In the genomic region with DNA sequence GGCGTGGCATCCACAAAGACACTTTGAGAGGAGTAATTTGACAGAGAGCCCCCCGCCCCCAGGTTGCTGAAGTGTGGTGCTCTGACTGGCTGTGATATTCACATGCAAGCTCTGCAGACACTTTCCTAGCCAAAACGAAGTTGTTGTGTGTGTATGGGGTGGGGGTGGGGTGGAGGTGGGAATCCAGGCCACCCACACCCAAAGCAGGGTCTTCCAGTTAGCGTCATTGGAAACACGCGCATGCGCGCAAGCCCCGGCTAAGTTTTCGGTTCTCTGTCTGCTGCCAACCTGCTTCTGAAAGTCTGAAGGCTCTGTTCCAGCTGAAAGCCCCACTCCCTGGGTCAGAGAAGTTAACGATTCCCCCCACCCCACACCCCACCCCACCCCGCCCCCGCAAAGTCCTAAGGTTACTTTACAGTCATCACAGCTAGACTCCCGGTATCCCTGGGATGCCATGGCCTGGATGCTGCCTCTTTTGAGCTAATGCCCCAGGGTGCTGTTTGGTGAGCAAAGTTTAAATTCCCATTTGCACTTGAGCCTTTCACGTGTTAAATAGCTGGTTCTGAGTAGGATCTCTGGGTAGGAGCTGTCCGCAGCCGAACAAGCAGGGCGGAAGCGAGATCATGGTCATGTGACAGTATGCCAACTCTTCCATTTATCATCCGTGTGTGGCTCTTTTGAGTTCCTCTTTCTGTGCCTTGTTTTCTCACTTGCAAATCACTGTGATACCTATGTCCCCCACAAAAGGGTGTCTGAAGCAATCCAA, we compare ENCODE assay signal across 8 mouse cellular contexts. TPM values are rescaled to one million over a fixed set of nuclear protein-coding genes. Genes with fewer than 3 reads are reported as not detected.
DNase-seq lines count a peak whose midpoint lies in the region; ATAC-seq and TF ChIP-seq lines count a peak whose summit lies in the region.

No protein-coding gene starts in this region.

- H3K36me3 ChIP-seq in embryonic facial prominence, embryonic 10.5 days (replicated peaks): no peaks in the 10 kb centered on the region
- no peaks in the 10 kb centered on the region for H3K36me3 ChIP-seq in intestine, embryonic 15.5 days
- no peaks in the 10 kb centered on the region for H3K36me3 ChIP-seq in lung, postnatal 0 days (ENCODE audit: insufficient read depth, low read length)
- no peaks in the 10 kb centered on the region for H3K36me3 ChIP-seq in spleen, adult 2 months (ENCODE audit: control insufficient read depth, insufficient read depth, low read length)

- H3K4me2 ChIP-seq in intestine, embryonic 15.5 days (replicated peaks): peak overlapping the region; percentile 71
- H3K4me2 ChIP-seq in lung, postnatal 0 days (replicated peaks; ENCODE audit: low read depth, low read length): peak overlapping the region; percentile 57

- H3K27ac ChIP-seq in gastrocnemius, adult 2 months: no peak overlapping the region
- H3K27ac ChIP-seq in embryonic facial prominence, embryonic 10.5 days (replicated peaks): peak overlapping the region; percentile 80
- no peak overlapping the region for H3K27ac ChIP-seq in intestine, embryonic 15.5 days
- no peak overlapping the region for H3K27ac ChIP-seq in lung, postnatal 0 days (ENCODE audit: low read length)
- peak overlapping the region; percentile 81 for H3K27ac ChIP-seq in spleen, adult 2 months (ENCODE audit: insufficient read depth, low read length)

- no peak overlapping the region for H3K9ac ChIP-seq in intestine, embryonic 15.5 days
- no peak overlapping the region for H3K9ac ChIP-seq in lung, postnatal 0 days (replicated peaks; ENCODE audit: low read depth)

- intact Hi-C loops in gastrocnemius, adult 2 months (cut with DNase I): no loop called here

- peaks cover 16% of the 10 kb centered on the region for H3K4me1 ChIP-seq in embryonic facial prominence, embryonic 10.5 days
- H3K4me1 ChIP-seq in intestine, embryonic 15.5 days (replicated peaks): peaks cover 9% of the 10 kb centered on the region; the same call in 1 of the 2 replicates
- no peaks in the 10 kb centered on the region for H3K4me1 ChIP-seq in lung, postnatal 0 days (ENCODE audit: insufficient read depth, low read depth, low read length)
- H3K4me1 ChIP-seq in spleen, adult 2 months (ENCODE audit: control insufficient read depth, insufficient read depth, insufficient read length): peaks cover 37% of the 10 kb centered on the region; the same call in 1 of the 2 replicates

- peak; percentile 43 for ATAC-seq in intestine, embryonic 15.5 days
- no peak for ATAC-seq in lung, postnatal 0 days
- no peak for ATAC-seq in erythroid progenitor cell, adult 5-6 weeks (replicated peaks; ENCODE audit: low FRiP score, poor library complexity, severe bottlenecking)

- peak overlapping the region; percentile 58 for H3K4me3 ChIP-seq in gastrocnemius, adult 2 months
- H3K4me3 ChIP-seq in embryonic facial prominence, embryonic 10.5 days: peak overlapping the region; percentile 56
- peak overlapping the region; percentile 26 for H3K4me3 ChIP-seq in intestine, embryonic 15.5 days (replicated peaks)
- peak overlapping the region; percentile 20 for H3K4me3 ChIP-seq in lung, postnatal 0 days (ENCODE audit: low read depth, low read length)
- H3K4me3 ChIP-seq in spleen, adult 2 months (ENCODE audit: extremely low read depth, insufficient read depth, insufficient read length): peak overlapping the region; percentile 45; the same call in 1 of the 2 replicates

- DNase-seq in gastrocnemius, adult 2 months: no peak
- DNase-seq in gastrocnemius, postnatal 4 days (ENCODE audit: low spot score in 2 of 2): no peak
- peak; percentile 67 for DNase-seq in CD4-positive, CD25-positive, alpha-beta regulatory T cell, adult 2 months (ENCODE audit: low read depth, low spot score)
- peak; percentile 76 for DNase-seq in embryonic facial prominence, embryonic 10.5 days (ENCODE audit: low spot score)
- peak; percentile 52 for DNase-seq in lung, postnatal 0 days (ENCODE audit: low spot score)
- peak; percentile 60 to 75 for DNase-seq in spleen, adult 2 months (ENCODE audit: low read depth in 1 of 2, low spot score in 2 of 2)

- TF ChIP-seq EP300 in lung, postnatal 0 days (IDR thresholded peaks at IDR 0.05): no peak

- WGBS in embryonic facial prominence, embryonic 10.5 days: 9% methylated on average over 20 of the region's 20 CpGs
- 7% methylated on average over 20 of the region's 20 CpGs for WGBS in intestine, embryonic 15.5 days
- 7% methylated on average over 20 of the region's 20 CpGs for WGBS in lung, postnatal 0 days
- 4% methylated on average over 20 of the region's 20 CpGs for WGBS in spleen, adult 2 months

- H3K27me3 ChIP-seq in embryonic facial prominence, embryonic 10.5 days (replicated peaks; ENCODE audit: low read depth, poor library complexity, severe bottlenecking): 0 out of 2 replicates have a peak, but pooled peaks cover 3% of the 10 kb centered on the region
- no peaks in the 10 kb centered on the region for H3K27me3 ChIP-seq in intestine, embryonic 15.5 days (replicated peaks)
- no peaks in the 10 kb centered on the region for H3K27me3 ChIP-seq in lung, postnatal 0 days (replicated peaks; ENCODE audit: insufficient read depth, low read length)
- H3K27me3 ChIP-seq in spleen, adult 2 months (ENCODE audit: control insufficient read depth, insufficient read depth, low read length): no peaks in the 10 kb centered on the region

- TF ChIP-seq POLR2A in spleen, adult 2 months (IDR thresholded peaks at IDR 0.05; ENCODE audit: low read depth, low read length): no peak

- H3K9me3 ChIP-seq in embryonic facial prominence, embryonic 10.5 days: no peaks in the 10 kb centered on the region
- no peaks in the 10 kb centered on the region for H3K9me3 ChIP-seq in intestine, embryonic 15.5 days
- H3K9me3 ChIP-seq in lung, postnatal 0 days (ENCODE audit: low read length): no peaks in the 10 kb centered on the region

- no peak for TF ChIP-seq CTCF in gastrocnemius, adult 2 months (IDR thresholded peaks at IDR 0.05)
- TF ChIP-seq CTCF in lung, postnatal 0 days (IDR thresholded peaks at IDR 0.05): no peak
- TF ChIP-seq CTCF in spleen, adult 2 months (IDR thresholded peaks at IDR 0.05; ENCODE audit: extremely low read depth, insufficient read depth, insufficient read length, insufficient replicate concordance): no peak

RNA-seq across cellular contexts. Expression of a gene that starts 7.5 kb away (rescaled TPM):
- 1 to 10 TPM; 3.3 to 4.4 TPM for total RNA-seq in gastrocnemius, adult 2 months (2021)
- total RNA-seq in gastrocnemius, postnatal 4 days (2021): 10 to 100 TPM; 23.7 to 24.8 TPM
- 50.4 and 67.6 TPM in 2 replicates for polyA plus RNA-seq in embryonic facial prominence, embryonic 10.5 days (2016; fragmentation: Nextera tagmentation; extraction: Ambion mirVana)
- 42.3 and 46.6 TPM in 2 replicates for polyA plus RNA-seq in intestine, embryonic 15.5 days (2015; fragmentation: Nextera tagmentation; extraction: Ambion mirVana)
- 44.5 and 51.3 TPM in 2 replicates for polyA plus RNA-seq in lung, postnatal 0 days (2015; fragmentation: Nextera tagmentation; extraction: Ambion mirVana)
- polyA plus RNA-seq in spleen, adult 2 months (2012; rRNA removed): 19.9 and 24.7 TPM in 2 replicates
- 0.36 and 0.84 TPM in 2 replicates for total RNA-seq in erythroid progenitor cell, adult 5-6 weeks (2015; ENCODE audit: low replicate concordance)
- 0.13 TPM in 1 of 2 replicates, not detected in the other for total RNA-seq in erythroid progenitor cell, adult 5-6 weeks (2017; ENCODE audit: low replicate concordance)

Comparison
In these comparisons a context has a peak if more than half of its experiments do, and no peak if none do; other contexts are left out.
1. DNase-seq: peak in CD4-positive, CD25-positive, alpha-beta regulatory T cell, adult 2 months (single experiment), embryonic facial prominence, embryonic 10.5 days (single experiment), lung, postnatal 0 days (single experiment) and spleen, adult 2 months (2 of 2); none in gastrocnemius, adult 2 months (single experiment) and gastrocnemius, postnatal 4 days (0 of 2).
2. H3K27ac ChIP-seq: peak in embryonic facial prominence, embryonic 10.5 days (single experiment) and spleen, adult 2 months (single experiment); none in gastrocnemius, adult 2 months (single experiment), intestine, embryonic 15.5 days (single experiment) and lung, postnatal 0 days (single experiment).
3. Peak in every context shown above with its lines, with median percentiles within 50 percentile points of each other: H3K4me3 ChIP-seq.